Comparison of ENCODE assay signal across 15 mouse cellular contexts in genomic region chr16:40463411-40464058, GRCm38 (mm10).
DNase-seq lines count a peak whose midpoint lies in the region; ATAC-seq and TF ChIP-seq lines count a peak whose summit lies in the region.
"Had no signal": no experiment of that assay in that cellular context is flagged by ENCODE, and none has a peak within 500 bp of the region (broad histone marks: within the 10 kb centered on the region; RNA-seq: fewer than 3 reads in every experiment).

No protein-coding gene starts in this region.

- H3K27me3 ChIP-seq in forebrain, embryonic 15.5 days: 0 out of 2 replicates have a peak, but pooled peaks cover 2% of the 10 kb centered on the region
- no peaks in the 10 kb centered on the region for H3K27me3 ChIP-seq in forebrain, embryonic 12.5 days
- no peaks in the 10 kb centered on the region for H3K27me3 ChIP-seq in lung, embryonic 15.5 days
- H3K27me3 ChIP-seq: embryonic facial prominence, embryonic 12.5 days; heart, embryonic 15.5 days; intestine, embryonic 15.5 days; liver, embryonic 13.5 days; neural tube, embryonic 12.5 days had no signal

- no peak overlapping the region for H3K4me3 ChIP-seq in forebrain, embryonic 15.5 days
- no peak overlapping the region for H3K4me3 ChIP-seq in forebrain, embryonic 12.5 days (replicated peaks)
- no peak overlapping the region for H3K4me3 ChIP-seq in lung, embryonic 15.5 days
- H3K4me3 ChIP-seq in layer of hippocampus, adult 2 months: peak overlapping the region; percentile 34
- H3K4me3 ChIP-seq: embryonic facial prominence, embryonic 12.5 days; heart, embryonic 15.5 days; intestine, embryonic 15.5 days; liver, embryonic 13.5 days; neural tube, embryonic 12.5 days had no signal

- no peak overlapping the region for H3K4me2 ChIP-seq in forebrain, embryonic 15.5 days (replicated peaks)
- no peak overlapping the region for H3K4me2 ChIP-seq in forebrain, embryonic 12.5 days
- H3K4me2 ChIP-seq in lung, embryonic 15.5 days: no peak overlapping the region
- H3K4me2 ChIP-seq: embryonic facial prominence, embryonic 12.5 days; heart, embryonic 15.5 days; intestine, embryonic 15.5 days; liver, embryonic 13.5 days; neural tube, embryonic 12.5 days had no signal

- no peak overlapping the region for H3K9ac ChIP-seq in forebrain, embryonic 15.5 days (replicated peaks)
- H3K9ac ChIP-seq in forebrain, embryonic 12.5 days: no peak overlapping the region
- no peak overlapping the region for H3K9ac ChIP-seq in lung, embryonic 15.5 days
- H3K9ac ChIP-seq: embryonic facial prominence, embryonic 12.5 days; heart, embryonic 15.5 days; intestine, embryonic 15.5 days; liver, embryonic 13.5 days; neural tube, embryonic 12.5 days had no signal

- H3K36me3 ChIP-seq in forebrain, embryonic 15.5 days: no peaks in the 10 kb centered on the region
- no peaks in the 10 kb centered on the region for H3K36me3 ChIP-seq in forebrain, embryonic 12.5 days (replicated peaks)
- H3K36me3 ChIP-seq in lung, embryonic 15.5 days: no peaks in the 10 kb centered on the region
- H3K36me3 ChIP-seq: embryonic facial prominence, embryonic 12.5 days; heart, embryonic 15.5 days; intestine, embryonic 15.5 days; liver, embryonic 13.5 days; neural tube, embryonic 12.5 days had no signal

- peaks cover 7% of the 10 kb centered on the region; the same call in 1 of the 2 replicates for H3K4me1 ChIP-seq in forebrain, embryonic 15.5 days
- H3K4me1 ChIP-seq in forebrain, embryonic 12.5 days: no peaks in the 10 kb centered on the region
- 0 out of 2 replicates have a peak, but pooled peaks cover 4% of the 10 kb centered on the region for H3K4me1 ChIP-seq in lung, embryonic 15.5 days
- H3K4me1 ChIP-seq: embryonic facial prominence, embryonic 12.5 days; heart, embryonic 15.5 days; intestine, embryonic 15.5 days; liver, embryonic 13.5 days; neural tube, embryonic 12.5 days had no signal

- no peak for TF ChIP-seq CTCF in layer of hippocampus, adult 2 months (conservative IDR thresholded peaks at IDR 0.05)

- WGBS in forebrain, embryonic 15.5 days: 54% methylated on average over 15 of the region's 15 CpGs
- 76% methylated on average over 15 of the region's 15 CpGs for WGBS in forebrain, embryonic 12.5 days
- WGBS in lung, embryonic 15.5 days: 42% methylated on average over 15 of the region's 15 CpGs

- DNase-seq in lung, adult 18-20 months: no peak
- DNase-seq in layer of hippocampus, adult 2 months (ENCODE audit: low spot score in 2 of 2): peak; percentile 27 to 30
- peak; percentile 11 for DNase-seq in right cerebral cortex, postnatal 25 days
- DNase-seq in embryo, embryonic 11 days: no peak
- no peak for DNase-seq in heart, adult 11 months
- DNase-seq: adrenal gland, adult 2 months; liver, embryonic 13.5 days; thymus, postnatal 4 days had no signal

- H3K27ac ChIP-seq in forebrain, embryonic 15.5 days (replicated peaks): no peak overlapping the region
- no peak overlapping the region for H3K27ac ChIP-seq in forebrain, embryonic 12.5 days
- no peak overlapping the region for H3K27ac ChIP-seq in lung, embryonic 15.5 days
- H3K27ac ChIP-seq in layer of hippocampus, adult 2 months: peak overlapping the region; percentile 60; the same call in 1 of the 2 replicates
- H3K27ac ChIP-seq: embryonic facial prominence, embryonic 12.5 days; heart, embryonic 15.5 days; intestine, embryonic 15.5 days; liver, embryonic 13.5 days; neural tube, embryonic 12.5 days had no signal

- H3K9me3 ChIP-seq in forebrain, embryonic 15.5 days: no peaks in the 10 kb centered on the region
- no peaks in the 10 kb centered on the region for H3K9me3 ChIP-seq in forebrain, embryonic 12.5 days
- H3K9me3 ChIP-seq in lung, embryonic 15.5 days: no peaks in the 10 kb centered on the region
- H3K9me3 ChIP-seq: embryonic facial prominence, embryonic 12.5 days; heart, embryonic 15.5 days; intestine, embryonic 15.5 days; liver, embryonic 13.5 days; neural tube, embryonic 12.5 days had no signal

- ATAC-seq in forebrain, embryonic 15.5 days (replicated peaks): peak; percentile 46; the same call in 1 of the 2 replicates
- no peak for ATAC-seq in forebrain, embryonic 12.5 days (ENCODE audit: low FRiP score)
- ATAC-seq in lung, embryonic 15.5 days (ENCODE audit: borderline replicate concordance, extremely low read depth, low FRiP score, low TSS enrichment): peak; percentile 70
- ATAC-seq: intestine, embryonic 15.5 days had no signal

Comparison
In these comparisons a context has a peak if more than half of its experiments do, and no peak if none do; other contexts are left out.
1. DNase-seq: peak in layer of hippocampus, adult 2 months (2 of 2) and right cerebral cortex, postnatal 25 days (single experiment); none in lung, adult 18-20 months (0 of 2), embryo, embryonic 11 days (single experiment) and heart, adult 11 months (single experiment).